Mouse (Mus musculus) right cerebral cortex, adult 2 months (tissue): Measurements from ENCODE around the gene Ssmem1.

ENCODE experiments used
- DNase-seq, 2 experiments: peaks; one replicate each; pipeline ENCODE4 v3.0.0; 2021 to 2022; ENCODE audit warnings: low spot score in 2 of 2

Gene Ssmem1

DNA sequence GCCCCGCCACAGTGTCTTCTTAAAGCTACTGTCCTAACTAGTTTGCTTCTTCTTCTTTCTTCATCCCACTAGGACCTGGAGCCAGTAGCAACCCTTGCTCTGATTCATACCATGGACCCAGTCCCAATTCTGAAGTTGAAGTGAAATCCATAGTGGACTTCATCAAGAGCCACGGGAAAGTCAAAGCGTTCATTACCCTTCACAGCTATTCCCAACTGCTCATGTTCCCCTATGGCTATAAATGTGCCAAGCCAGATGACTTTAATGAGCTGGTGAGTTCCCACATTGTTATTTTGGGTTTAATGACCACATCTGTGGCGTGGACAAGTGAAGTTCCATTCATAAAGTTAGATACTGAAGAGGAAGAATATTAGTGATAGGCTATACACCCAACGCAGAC is 44.4 kb downstream of the Ssmem1 start:
- no peak for DNase-seq

GRCm38 (mm10) chr6:30554621-30555170 is 45.0 kb downstream of the Ssmem1 start:
- DNase-seq, result no peak

DNA sequence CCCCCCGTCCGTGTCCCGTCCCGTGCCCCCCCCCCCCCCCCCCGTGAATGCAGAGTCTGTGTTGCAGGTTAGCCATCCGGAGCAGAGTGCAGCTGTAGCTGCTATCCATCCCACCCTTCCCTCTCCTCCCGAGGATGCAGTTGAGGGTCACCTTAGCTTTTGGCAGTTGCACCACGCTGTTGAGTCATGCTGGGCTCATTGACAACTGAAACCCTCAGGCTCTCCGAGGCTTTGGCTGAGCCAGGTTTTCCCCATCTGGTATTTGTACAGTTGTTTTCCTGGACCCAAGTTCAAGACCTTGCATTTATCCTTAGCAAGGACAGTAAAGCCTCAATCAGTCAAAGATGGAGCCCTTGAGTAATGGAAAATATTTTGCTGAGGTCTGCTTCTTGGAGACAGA is 46.4 kb downstream of the Ssmem1 start:
- DNase-seq, result no peak

GRCm38 (mm10) chr6:30559726-30560125 is 50.1 kb downstream of the Ssmem1 start:
- DNase-seq, result no peak

GRCm38 (mm10) chr6:30562132-30562531 is 52.5 kb downstream of the Ssmem1 start:
- DNase-seq, result no peak

DNA sequence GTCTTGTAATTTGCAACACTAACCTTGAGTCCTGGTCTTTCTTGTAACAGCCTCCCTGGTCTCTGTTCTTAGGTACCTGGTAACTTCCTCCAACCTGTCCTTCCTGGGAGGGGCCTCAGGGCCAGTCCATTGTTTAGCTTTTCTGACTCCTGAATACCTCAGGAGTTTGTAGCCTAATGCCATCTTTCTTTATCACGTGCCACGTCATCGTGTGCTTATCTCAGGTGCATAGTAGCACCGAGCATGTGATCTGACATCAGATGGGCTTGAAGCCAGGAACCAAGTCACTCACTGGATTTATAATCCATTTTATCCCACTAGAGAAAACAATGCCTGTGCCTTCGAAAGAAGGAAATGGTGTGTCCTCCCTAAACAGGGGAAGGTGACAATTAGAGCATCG is 53.9 kb downstream of the Ssmem1 start:
- no peak for DNase-seq

DNA sequence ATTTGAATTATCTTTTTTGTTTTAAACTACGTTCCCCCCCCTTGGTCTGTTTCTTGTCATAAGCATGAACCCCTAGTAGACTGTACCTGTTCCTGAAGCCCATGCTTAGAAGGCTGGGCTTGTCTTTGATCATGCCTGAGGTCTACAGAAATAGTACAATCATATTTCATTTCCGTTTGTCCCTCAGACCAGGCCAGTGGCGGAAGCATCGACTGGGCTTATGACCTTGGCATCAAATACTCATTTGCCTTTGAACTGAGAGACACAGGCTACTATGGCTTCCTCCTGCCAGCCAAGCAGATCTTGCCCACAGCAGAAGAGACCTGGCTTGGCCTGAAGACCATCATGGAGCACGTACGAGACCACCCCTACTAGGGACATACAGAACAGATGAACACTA is 54.4 kb downstream of the Ssmem1 start:
- no peak for DNase-seq

GRCm38 (mm10) chr6:30568069-30568468 is 58.4 kb downstream of the Ssmem1 start, which contains the start of gene Cpa4:
Cpa4 (plus strand) TSS chr6:30568369.
- DNase-seq, result no peak

DNA sequence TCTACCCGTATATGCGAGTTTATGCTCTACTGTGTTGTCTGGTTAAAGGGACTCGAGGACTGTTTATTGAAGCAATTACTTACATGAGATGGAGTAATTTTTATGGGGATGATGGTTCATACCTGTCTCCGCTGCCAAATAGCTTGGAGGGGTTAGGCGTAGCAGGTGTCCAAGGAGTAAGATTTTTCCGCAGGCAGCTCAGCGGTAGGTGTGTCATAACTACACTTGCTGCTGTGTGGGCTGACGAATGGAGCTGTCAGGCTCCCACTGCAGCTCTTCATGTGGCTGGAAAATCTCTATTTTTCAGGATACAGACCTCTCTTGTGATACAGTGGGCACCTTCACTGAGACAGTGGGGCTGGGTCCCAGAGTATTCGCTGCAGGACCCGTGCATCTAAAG is 59.7 kb downstream of the Ssmem1 start:
- DNase-seq, result peak; percentile 60 to 66
